Mouse (Mus musculus) liver, embryonic 15.5 days (tissue): ENCODE data around the gene Mreg. TPM values are rescaled to one million over a fixed set of nuclear protein-coding genes. Genes with fewer than 3 reads are reported as not detected.
"Not testable (repeated sequence)": the region's sequence is repeated elsewhere in the genome, so short reads cannot be mapped to it uniquely, and the experiment has no call there.

Experiments
- ATAC-seq: fragments of 200-750 bp; cut with Nextera tagmentation; 2 replicates; pipeline ENCODE4 v1.8.0; 2017; ENCODE audit warnings: moderate number of reproducible peaks, mild to moderate bottlenecking, moderate library complexity; ENCODE audit not compliant: insufficient read depth
- H3K27ac ChIP-seq: fragments of 300-500 bp; sonication (generic); replicated peaks from 2 replicates; pipeline ENCODE4 v1.5.1; 2015; ENCODE audit warnings: mild to moderate bottlenecking, inconsistent platforms
- H3K27me3 ChIP-seq: fragments of 300-500 bp; sonication (generic); 2 replicates; pipeline ENCODE4 v1.6.1; 2015; ENCODE audit warnings: mild to moderate bottlenecking, inconsistent platforms
- H3K36me3 ChIP-seq: fragments of 300-500 bp; sonication (generic); replicated peaks from 2 replicates; pipeline ENCODE4 v1.6.1; 2015; ENCODE audit warnings: moderate library complexity, mild to moderate bottlenecking, inconsistent platforms
- H3K4me1 ChIP-seq: fragments of 300-500 bp; sonication (generic); replicated peaks from 2 replicates; pipeline ENCODE4 v1.6.1; 2015; ENCODE audit warnings: inconsistent platforms
- H3K4me2 ChIP-seq: fragments of 300-500 bp; sonication (generic); 2 replicates; pipeline ENCODE4 v1.6.1; 2015; ENCODE audit warnings: moderate library complexity, mild to moderate bottlenecking, inconsistent platforms
- H3K4me3 ChIP-seq: fragments of 300-500 bp; sonication (generic); replicated peaks from 2 replicates; pipeline ENCODE4 v1.5.1; 2015; ENCODE audit warnings: mild to moderate bottlenecking, inconsistent platforms
- H3K9ac ChIP-seq: fragments of 300-500 bp; sonication (generic); 2 replicates; pipeline ENCODE4 v1.6.1; 2015; ENCODE audit warnings: moderate library complexity, mild to moderate bottlenecking, inconsistent platforms
- H3K9me3 ChIP-seq: fragments of 300-500 bp; sonication (generic); replicated peaks from 2 replicates; pipeline ENCODE4 v1.6.1; 2016; ENCODE audit warnings: inconsistent platforms
- WGBS: fragments of 180-500 bp; shearing (Covaris S2); methylation state at CpG from one replicate; pipeline ENCODE4 v1.1.7; 2015; ENCODE audit warnings: mixed read lengths; ENCODE audit not compliant: insufficient replicate concordance; 5-methylcytosine and 5-hydroxymethylcytosine counted together
- polyA plus RNA-seq: library from polyadenylated mRNA; unstranded; fragments of >200 nt; fragmentation: Nextera tagmentation; extraction: Ambion mirVana; gene quantifications from 2 replicates; pipeline ENCODE4 v1.2.1, GENCODE M21; 2015

Mreg gene
- polyA plus RNA-seq, result 7.6 and 8.1 TPM in 2 replicates

DNA sequence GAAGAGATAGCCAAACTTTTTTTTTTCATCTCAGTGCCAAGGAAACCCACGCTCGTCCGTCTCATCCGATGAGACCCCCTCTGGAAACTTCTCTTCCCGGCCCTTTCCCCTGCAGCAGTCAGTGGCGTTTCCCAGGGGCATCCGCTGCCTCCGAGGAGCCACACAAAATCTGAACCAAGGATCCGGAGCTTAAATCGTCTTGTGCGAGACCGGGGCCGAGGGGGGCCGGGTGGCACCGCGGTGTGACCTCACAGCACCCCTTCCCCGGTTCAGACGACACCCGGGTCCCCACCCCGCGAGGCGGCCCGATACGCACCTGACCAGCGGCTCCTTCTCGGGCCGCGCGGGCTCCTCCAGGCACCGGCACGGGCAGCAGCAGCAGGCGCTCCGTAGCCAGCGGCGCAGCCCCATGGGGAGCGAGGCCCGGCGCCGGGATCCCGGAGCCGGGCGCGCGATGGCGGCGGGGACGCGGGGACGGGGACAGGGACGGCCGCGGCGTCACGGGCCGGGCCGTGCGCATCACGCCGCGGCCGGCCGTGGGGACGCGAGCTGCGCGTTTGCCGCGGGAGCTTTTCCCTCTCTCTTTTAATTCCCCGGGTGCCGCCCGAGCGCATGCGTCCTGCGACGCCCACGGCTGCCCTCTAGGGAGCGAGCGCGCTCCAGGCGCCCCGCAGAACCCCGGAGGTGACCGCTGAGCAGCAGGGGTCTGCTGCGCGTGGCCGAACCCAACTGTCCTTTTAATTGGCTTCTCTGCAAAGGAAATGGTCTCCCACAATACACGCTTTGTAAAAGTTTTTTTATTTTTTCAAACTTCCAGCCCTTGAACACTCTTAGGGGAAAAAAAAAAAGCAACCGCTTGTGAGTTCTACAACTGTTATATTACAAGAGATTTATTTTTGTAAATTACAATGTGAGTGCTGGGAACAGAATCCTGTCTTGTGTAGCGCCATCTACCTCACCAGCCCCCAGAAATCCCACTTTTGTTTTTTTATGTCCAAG, at the start of gene Mreg:
TSS of gene Mreg (minus strand) at position 607 of the 999 bp plus-strand sequence.
- H3K4me3 ChIP-seq, result peak within 1 kb of the TSS; percentile 63

GRCm38 (mm10) chr1:72256381-72257256, 44.5 kb upstream of the Mreg start:
- 0 out of 2 replicates have a peak, but pooled peaks cover 6% of the 10 kb centered on the region for H3K36me3 ChIP-seq
- H3K4me3 ChIP-seq, result no peak overlapping the region
- no peak overlapping the region for H3K27ac ChIP-seq
- H3K4me1 ChIP-seq, result peaks cover 32% of the 10 kb centered on the region
- no peaks in the 10 kb centered on the region for H3K27me3 ChIP-seq
- no peak overlapping the region for H3K9ac ChIP-seq
- no peaks in the 10 kb centered on the region for H3K9me3 ChIP-seq
- ATAC-seq, result no peak
- H3K4me2 ChIP-seq, result peak overlapping the region; percentile 68; the same call in 1 of the 2 replicates
- WGBS, result 73% methylated on average over 9 of the region's 9 CpGs

More for the DNA sequence above, at the start of gene Mreg:
- ATAC-seq, result peak; percentile 72
- Histone ChIP-seq H3K9ac (peak within 1 kb of the TSS; percentile 52), H3K4me1 (no peaks in the 10 kb centered on the region; the same call in 1 of the 2 replicates), H3K36me3 (no peaks in the 10 kb centered on the region), H3K9me3 (no peaks in the 10 kb centered on the region), H3K27me3 (peaks cover 42% of the 10 kb centered on the region), H3K27ac (peak within 1 kb of the TSS; percentile 14; the same call in 1 of the 2 replicates), H3K4me2 (peak within 1 kb of the TSS; percentile 73)
- under 1% methylated on average over 89 of the region's 89 CpGs for WGBS

- Histone ChIP-seq H3K27ac (peak overlapping the region; percentile 84), H3K9me3 (no peaks in the 10 kb centered on the region), H3K36me3 (0 out of 2 replicates have a peak, but pooled peaks cover 3% of the 10 kb centered on the region), H3K4me2 (peak overlapping the region; percentile 68), H3K4me3 (no peak overlapping the region), H3K4me1 (peaks cover 32% of the 10 kb centered on the region), H3K27me3 (no peaks in the 10 kb centered on the region), H3K9ac (peak overlapping the region; percentile 17; the same call in 1 of the 2 replicates)
- ATAC-seq, result no peak
- WGBS, result 40% methylated on average over 11 of the region's 11 CpGs
These were observed 43.7 kb upstream of the Mreg start for GRCm38 (mm10) chr1:72255854-72256175.

GRCm38 (mm10) chr1:72255062-72255853, 43.2 kb upstream of the Mreg start:
- H3K4me2 ChIP-seq, result peak overlapping the region; percentile 68
- peak overlapping the region; percentile 54; the same call in 1 of the 2 replicates for H3K9ac ChIP-seq

DNA sequence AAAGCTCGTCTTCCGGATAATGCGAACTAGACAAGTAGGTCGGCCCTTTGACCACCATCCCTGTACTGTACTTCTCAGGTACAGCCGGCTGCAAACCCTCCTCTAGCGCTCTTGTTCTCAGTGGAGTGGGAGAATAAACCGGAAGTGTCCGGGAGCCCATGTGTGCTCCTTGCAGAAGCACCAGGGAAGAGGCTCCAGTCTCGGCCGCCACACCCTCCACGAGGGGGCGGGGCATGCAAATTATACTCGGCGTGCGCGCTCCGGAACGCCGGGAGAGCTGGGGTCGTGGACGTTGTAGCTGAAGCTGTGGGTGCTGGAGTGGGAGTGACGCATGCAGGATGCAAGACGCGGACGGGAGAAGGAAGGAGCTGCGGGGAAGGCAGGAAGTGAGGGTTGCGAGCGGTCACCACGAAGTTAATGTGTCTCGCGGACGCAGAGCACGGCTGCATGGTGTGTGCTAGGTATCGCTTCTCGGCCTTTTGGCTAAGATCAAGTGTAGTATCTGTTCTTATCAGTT, 42.5 kb upstream of the Mreg start:
- Histone ChIP-seq H3K27ac (peak overlapping the region; percentile 84), H3K36me3 (no peaks in the 10 kb centered on the region)

More at GRCm38 (mm10) chr1:72255062-72255853, 43.2 kb upstream of the Mreg start:
- no peaks in the 10 kb centered on the region for H3K27me3 ChIP-seq
- H3K4me1 ChIP-seq, result peaks cover 32% of the 10 kb centered on the region
- H3K4me3 ChIP-seq, result peak overlapping the region; percentile 43
- H3K27ac ChIP-seq, result peak overlapping the region; percentile 84
- no peaks in the 10 kb centered on the region for H3K36me3 ChIP-seq
- H3K9me3 ChIP-seq, result no peaks in the 10 kb centered on the region
- peak; percentile 92 for ATAC-seq
- 1% methylated on average over 15 of the region's 15 CpGs for WGBS

DNA sequence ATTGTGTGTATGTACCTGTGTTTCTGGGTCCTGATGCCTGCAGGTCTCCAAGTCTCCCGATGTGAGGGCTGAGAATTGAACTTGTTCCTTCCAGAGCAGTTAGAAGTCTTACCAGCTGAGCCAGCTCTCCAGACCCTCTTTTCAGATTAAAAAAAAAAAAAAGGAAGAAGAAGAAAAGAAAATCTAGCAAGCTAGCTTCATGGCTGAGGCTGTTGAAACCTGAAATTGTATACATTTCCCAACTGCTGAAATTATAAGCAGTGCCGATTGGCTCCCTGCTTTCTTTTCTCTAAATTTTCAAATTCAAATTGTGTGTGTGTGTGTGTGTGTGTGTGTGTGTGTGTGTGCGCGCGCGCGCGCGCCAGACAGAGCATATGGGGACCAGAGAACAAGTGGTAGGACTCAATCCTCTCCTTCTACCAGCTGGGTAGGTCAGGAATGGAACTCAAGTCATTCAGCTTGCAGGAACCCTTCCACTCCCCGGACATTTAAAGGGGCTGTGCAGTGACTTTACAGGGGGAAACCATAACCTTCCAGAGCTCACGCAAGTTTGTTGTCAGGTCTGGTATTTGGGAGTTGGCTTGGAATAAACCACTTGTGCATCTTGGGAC, 41.9 kb upstream of the Mreg start:
- peak overlapping the region; percentile 54; the same call in 1 of the 2 replicates for H3K9ac ChIP-seq
- H3K27me3 ChIP-seq, result no peaks in the 10 kb centered on the region
- no peak overlapping the region; the same call in 1 of the 2 replicates for H3K27ac ChIP-seq
- peak overlapping the region; percentile 43 for H3K4me3 ChIP-seq
- ATAC-seq, result no peak
- H3K4me2 ChIP-seq, result peak overlapping the region; percentile 68
- no peaks in the 10 kb centered on the region for H3K36me3 ChIP-seq
- WGBS, result 40% methylated on average over 11 of the region's 11 CpGs
- peaks cover 32% of the 10 kb centered on the region for H3K4me1 ChIP-seq
- no peaks in the 10 kb centered on the region for H3K9me3 ChIP-seq

More for the DNA sequence above, 42.5 kb upstream of the Mreg start:
- no peaks in the 10 kb centered on the region for H3K27me3 ChIP-seq
- H3K9ac ChIP-seq, result peak overlapping the region; percentile 54
- H3K4me2 ChIP-seq, result peak overlapping the region; percentile 68
- peak overlapping the region; percentile 43 for H3K4me3 ChIP-seq
- no peaks in the 10 kb centered on the region for H3K9me3 ChIP-seq
- H3K4me1 ChIP-seq, result peaks cover 32% of the 10 kb centered on the region
- ATAC-seq, result peak; percentile 68
- WGBS, result under 1% methylated on average over 35 of the region's 35 CpGs

DNA sequence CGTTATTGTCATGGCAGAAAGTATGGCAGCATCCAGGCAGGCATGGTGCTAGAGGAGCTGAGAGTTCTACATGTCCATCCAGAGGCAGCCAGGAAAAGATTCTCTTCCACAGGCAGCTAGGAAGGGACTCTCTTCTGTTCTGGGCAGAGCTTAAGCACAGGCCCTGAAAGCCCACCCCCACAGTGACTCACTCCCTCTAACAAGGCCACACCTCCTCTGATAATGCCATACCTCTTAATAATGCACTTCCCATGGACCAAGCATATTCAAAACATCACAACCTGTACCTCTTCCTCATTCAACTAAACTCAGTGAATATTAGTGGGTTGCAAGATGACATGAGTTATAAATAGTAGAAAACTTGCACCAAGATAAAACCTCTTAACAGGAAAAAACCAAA, 39.7 kb upstream of the Mreg start:
- H3K27ac ChIP-seq, result no peak overlapping the region
- WGBS, result 73% methylated on average over 1 of the region's 1 CpGs

GRCm38 (mm10) chr1:72248226-72248737, 36.2 kb upstream of the Mreg start:
- not testable (repeated sequence) for H3K9me3 ChIP-seq, H3K4me3 ChIP-seq, ATAC-seq, H3K9ac ChIP-seq, H3K36me3 ChIP-seq, H3K4me1 ChIP-seq, H3K27ac ChIP-seq, H3K27me3 ChIP-seq, H3K4me2 ChIP-seq
- WGBS, result 47% methylated on average over 9 of the region's 9 CpGs

More for the DNA sequence above, 39.7 kb upstream of the Mreg start:
- ATAC-seq, result no peak
- Histone ChIP-seq H3K4me2 (no peak overlapping the region), H3K27me3 (no peaks in the 10 kb centered on the region), H3K9ac (no peak overlapping the region), H3K4me1 (peaks cover 24% of the 10 kb centered on the region), H3K4me3 (no peak overlapping the region), H3K36me3 (no peaks in the 10 kb centered on the region), H3K9me3 (no peaks in the 10 kb centered on the region)

- Histone ChIP-seq H3K27ac (peak overlapping the region; percentile 92), H3K36me3 (no peaks in the 10 kb centered on the region), H3K4me2 (peak overlapping the region; percentile 81), H3K9me3 (no peaks in the 10 kb centered on the region), H3K4me3 (peak overlapping the region; percentile 55; the same call in 1 of the 2 replicates), H3K9ac (peak overlapping the region; percentile 70; the same call in 1 of the 2 replicates), H3K27me3 (no peaks in the 10 kb centered on the region), H3K4me1 (peaks cover 6% of the 10 kb centered on the region)
- peak; percentile 88 for ATAC-seq
- WGBS, result under 1% methylated on average over 12 of the region's 12 CpGs
These were observed 32.4 kb upstream of the Mreg start for GRCm38 (mm10) chr1:72244317-72245036.
